Mouse (Mus musculus): ENCODE results near the gene E030030I06Rik. TPM values are rescaled to one million over a fixed set of nuclear protein-coding genes. Genes with fewer than 3 reads are reported as not detected.
"Not testable (repeated sequence)": the region's sequence is repeated elsewhere in the genome, so short reads cannot be mapped to it uniquely, and the experiment has no call there.

E030030I06Rik gene
- polyA plus RNA-seq, 1 experiment from 2014 or later = 26.0 TPM

- TF ChIP-seq CTCF (IDR thresholded peaks at IDR 0.05; ENCODE audit: low read depth) = no peak
- Histone ChIP-seq H3K27ac (ENCODE audit: low read depth) (no peak overlapping the region), H3K4me2 (no peak overlapping the region), H3K9me3 (ENCODE audit: low read depth, low read length) (no peaks in the 10 kb centered on the region), H3K27me3 (ENCODE audit: insufficient read depth, low read length) (no peaks in the 10 kb centered on the region), H3K36me3 (ENCODE audit: insufficient read depth) (no peaks in the 10 kb centered on the region), H3K9ac (no peak overlapping the region), H3K4me1 (ENCODE audit: insufficient read depth) (no peaks in the 10 kb centered on the region), H3K4me3 (ENCODE audit: low read depth, low read length) (no peak overlapping the region)
- 35% methylated on average over 4 of the region's 4 CpGs for WGBS
- DNase-seq (peak; percentile 66), ATAC-seq (ENCODE audit: insufficient read depth) (no peak)
These were observed 78.5 kb downstream of the E030030I06Rik start for GRCm38 (mm10) chr10:22070576-22070975.

GRCm38 (mm10) chr10:22070168-22070567 is 78.9 kb downstream of the E030030I06Rik start:
- Histone ChIP-seq H3K27me3 (ENCODE audit: insufficient read depth, low read length) (no peaks in the 10 kb centered on the region), H3K4me1 (ENCODE audit: insufficient read depth) (no peaks in the 10 kb centered on the region), H3K4me2 (no peak overlapping the region), H3K9me3 (ENCODE audit: low read depth, low read length) (no peaks in the 10 kb centered on the region), H3K36me3 (ENCODE audit: insufficient read depth) (no peaks in the 10 kb centered on the region), H3K9ac (no peak overlapping the region), H3K4me3 (ENCODE audit: low read depth, low read length) (no peak overlapping the region), H3K27ac (ENCODE audit: low read depth) (no peak overlapping the region)
- DNase-seq (no peak), ATAC-seq (ENCODE audit: insufficient read depth) (no peak)
- TF ChIP-seq CTCF (IDR thresholded peaks at IDR 0.05; ENCODE audit: low read depth) = no peak
- WGBS = 77% methylated on average over 2 of the region's 2 CpGs

- not testable (repeated sequence) for H3K27me3 ChIP-seq (ENCODE audit: insufficient read depth, low read length); H3K36me3 ChIP-seq (ENCODE audit: insufficient read depth); H3K27ac ChIP-seq (ENCODE audit: low read depth); H3K9ac ChIP-seq; ATAC-seq (ENCODE audit: insufficient read depth); H3K4me1 ChIP-seq (ENCODE audit: insufficient read depth); DNase-seq; H3K4me2 ChIP-seq; H3K9me3 ChIP-seq (ENCODE audit: low read depth, low read length); H3K4me3 ChIP-seq (ENCODE audit: low read depth, low read length)
- 90% methylated on average over 7 of the region's 7 CpGs for whole genome bisulfite sequencing
These were observed 81.1 kb downstream of the E030030I06Rik start, which contains the start of gene 4930444G20Rik for GRCm38 (mm10) chr10:22067979-22068378. 4930444G20Rik (minus strand) TSS chr10:22068079.

Other genes starting within 250 kb of the E030030I06Rik start
- gene 4930444G20Rik, start 81.2 kb downstream of the E030030I06Rik start, polyA plus RNA-seq (2014; fragmentation: Nextera tagmentation; extraction: Ambion mirVana) = not detected in 2 replicates
- 9.3 and 9.4 TPM in 2 replicates for gene Raet1e, start 9.3 kb upstream of the E030030I06Rik start, polyA plus RNA-seq (2014; fragmentation: Nextera tagmentation; extraction: Ambion mirVana)
- gene H60b, start 9.3 kb upstream of the E030030I06Rik start, polyA plus RNA-seq (2014; fragmentation: Nextera tagmentation; extraction: Ambion mirVana) = 0.99 and 1.1 TPM in 2 replicates
- gene Raet1d, start 211.3 kb upstream of the E030030I06Rik start, polyA plus RNA-seq (2014; fragmentation: Nextera tagmentation; extraction: Ambion mirVana) = 13.7 and 14.6 TPM in 2 replicates